Mouse (Mus musculus) T-helper 17 cell (primary cell): ENCODE data around the gene B4galt3.

Experiments used
- in situ Hi-C, 2 experiments: fragments of 300-600 bp; cut with MboI, MseI; formaldehyde crosslinking; loops; 1 replicate in 1 of 2; 2 replicates in 1 of 2; pipeline ENCODE4 v1.15.1; 2025; ENCODE audit warnings: high pct_unique_total_duplicates in 2 of 2

The B4galt3 gene

DNA sequence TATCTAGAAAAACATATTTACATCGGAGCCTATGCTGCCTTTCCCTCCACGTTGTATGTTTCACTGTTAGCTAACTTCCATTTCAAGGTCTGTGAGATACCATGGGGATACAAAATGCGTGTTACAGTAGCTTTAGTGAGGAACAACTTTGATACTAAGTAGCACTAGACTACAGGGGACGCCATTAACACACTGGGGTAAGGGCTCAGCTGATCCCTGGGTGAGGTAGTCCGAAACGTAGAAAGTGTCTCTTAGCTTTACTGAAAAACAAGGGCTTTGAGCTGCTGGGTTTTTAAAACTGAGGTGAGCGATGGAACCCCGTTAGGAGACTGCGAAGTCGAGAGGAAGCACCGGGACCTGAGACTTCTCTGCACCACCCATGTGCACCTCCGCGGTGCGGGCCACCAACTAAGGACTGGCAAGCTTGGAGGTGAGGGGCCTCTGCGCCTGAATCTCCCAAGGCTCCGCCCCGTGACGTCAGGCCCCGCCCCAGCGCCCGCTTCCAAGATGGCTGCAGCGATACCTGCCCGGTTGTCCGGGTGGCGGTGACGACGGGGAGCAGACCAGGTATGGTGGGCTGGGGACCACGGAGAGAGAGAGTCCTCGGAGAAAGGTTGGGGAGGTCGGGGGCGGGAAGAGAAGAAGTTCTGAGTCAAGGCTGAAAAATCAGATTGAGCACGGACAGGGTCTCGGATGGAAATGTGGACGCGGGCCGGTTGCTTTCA is at the start of gene B4galt3:
TSS of gene B4galt3 (plus strand) at position 481 of the 725 bp plus-strand sequence.
- in situ Hi-C loops, result loop anchor here in 1 of 2 experiments (25.0 kb wide), 1 partner anchor 383 kb away; the partner anchor contains the start of genes Dusp12 and Gm26620

DNA sequence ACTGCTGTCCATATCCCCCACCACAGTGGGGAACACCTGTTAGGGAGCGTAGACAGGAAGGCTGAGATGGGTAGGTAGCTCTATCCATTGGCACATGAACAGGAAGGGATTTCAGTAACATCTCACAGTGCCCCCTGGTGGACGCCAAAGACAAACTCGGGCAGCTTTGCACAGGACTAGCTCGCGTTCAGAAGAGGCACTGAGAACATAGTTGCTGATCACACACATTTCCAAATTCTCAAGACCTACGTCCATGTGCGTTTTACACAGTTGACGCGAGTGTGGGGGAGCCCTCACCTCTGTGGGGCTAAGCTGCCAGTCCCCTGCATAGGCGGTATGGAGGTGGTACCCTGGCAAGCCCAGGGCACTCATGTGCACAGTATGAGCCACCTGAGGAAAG is 49.3 kb upstream of the B4galt3 start:
- in situ Hi-C loops, result loop anchor here in 1 of 2 experiments (5.0 kb wide), 1 partner anchor 104 kb away; no protein-coding TSS in a partner anchor

DNA sequence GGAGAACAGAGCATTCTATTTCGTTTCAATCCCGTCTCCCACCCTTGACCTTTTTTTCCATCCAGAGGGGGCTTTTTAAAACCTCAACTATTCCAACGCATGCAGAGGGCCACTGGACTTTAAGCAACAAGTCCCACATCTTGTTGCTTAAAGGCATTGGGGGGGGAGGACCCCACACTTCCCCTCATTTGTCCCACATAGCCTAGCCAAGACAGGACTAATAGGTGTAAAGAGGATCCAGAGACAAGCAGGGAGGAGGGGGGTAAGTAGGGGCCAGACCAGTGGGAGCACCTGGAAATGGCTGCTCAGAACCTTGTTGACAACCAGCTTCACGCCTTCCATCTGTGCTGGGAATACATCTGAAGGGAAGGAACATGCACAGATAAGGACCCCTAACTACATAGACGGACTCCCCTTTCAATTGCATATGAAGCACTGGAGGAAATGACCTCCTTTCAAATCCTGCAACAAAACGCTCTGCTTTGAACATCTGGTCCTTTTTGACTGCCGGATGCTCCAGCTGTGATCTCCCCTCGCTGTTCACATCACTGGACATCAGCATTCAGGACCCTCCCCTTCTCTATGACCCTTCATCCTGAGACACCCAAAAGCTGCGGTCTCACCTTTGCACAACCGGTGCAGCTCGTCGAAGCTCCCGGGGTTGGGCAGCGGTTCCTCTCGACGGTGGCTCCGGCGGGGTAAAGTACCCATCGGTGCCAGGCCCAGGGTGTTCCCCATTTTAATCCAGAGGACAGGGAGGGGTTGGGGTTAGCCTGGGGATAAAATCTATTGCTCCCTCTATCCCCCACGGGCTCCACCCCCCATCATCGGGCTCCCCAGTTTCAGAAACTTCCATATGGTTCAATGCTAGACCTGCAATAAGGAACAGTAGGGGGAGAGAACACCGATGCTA is 48.6 kb upstream of the B4galt3 start:
- in situ Hi-C loops, result loop anchor here in 1 of 2 experiments (5.0 kb wide), 1 partner anchor 104 kb away; no protein-coding TSS in a partner anchor

DNA sequence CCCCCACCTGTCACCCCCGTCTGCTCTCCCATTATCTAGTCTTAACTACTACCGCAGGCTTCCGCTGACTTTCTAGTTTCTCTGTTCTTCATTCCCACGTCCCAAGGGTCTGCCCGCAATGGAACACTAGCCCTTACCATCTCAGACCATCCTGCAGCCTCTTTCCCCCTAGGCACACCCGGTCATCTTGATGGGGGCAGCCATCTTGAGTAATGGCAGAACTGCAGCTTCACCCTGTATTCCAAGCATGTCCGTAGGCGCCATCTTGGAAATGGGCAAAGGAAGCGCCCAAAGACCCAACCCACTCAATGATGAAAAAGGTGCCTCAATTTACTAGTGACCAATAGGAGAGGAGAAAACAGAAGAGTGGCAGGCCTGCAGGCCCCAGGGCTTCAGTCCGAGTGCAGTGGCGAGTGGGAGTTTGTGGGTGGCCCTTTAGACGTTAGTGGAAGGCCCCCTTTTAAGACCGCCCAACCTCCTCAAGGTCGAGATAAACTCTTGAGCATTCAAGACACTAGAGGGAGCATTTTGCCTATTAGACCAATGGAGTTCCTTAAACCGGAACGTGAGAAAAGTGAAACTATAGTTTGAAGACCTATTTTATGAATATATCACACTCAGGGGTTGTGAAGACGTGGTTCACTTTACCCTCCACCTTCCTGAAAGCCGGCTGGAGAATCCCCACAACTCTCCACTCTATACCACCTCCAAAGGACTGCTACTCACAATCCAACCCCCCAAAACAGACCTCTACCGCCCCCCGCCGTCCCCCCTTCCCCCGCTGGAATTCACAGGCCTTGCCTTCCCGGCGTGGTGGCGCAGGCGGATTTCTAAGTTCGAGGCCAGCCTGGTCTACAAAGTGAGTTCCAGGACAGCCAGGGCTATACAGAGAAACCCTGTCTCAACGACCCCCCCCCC is 47.6 kb upstream of the B4galt3 start, which contains the start of gene Tomm40l:
TSS of gene Tomm40l (minus strand) at position 277 of the 918 bp plus-strand sequence.
- in situ Hi-C loops, result loop anchor here in 1 of 2 experiments (5.0 kb wide), 1 partner anchor 105 kb away; no protein-coding TSS in a partner anchor

DNA sequence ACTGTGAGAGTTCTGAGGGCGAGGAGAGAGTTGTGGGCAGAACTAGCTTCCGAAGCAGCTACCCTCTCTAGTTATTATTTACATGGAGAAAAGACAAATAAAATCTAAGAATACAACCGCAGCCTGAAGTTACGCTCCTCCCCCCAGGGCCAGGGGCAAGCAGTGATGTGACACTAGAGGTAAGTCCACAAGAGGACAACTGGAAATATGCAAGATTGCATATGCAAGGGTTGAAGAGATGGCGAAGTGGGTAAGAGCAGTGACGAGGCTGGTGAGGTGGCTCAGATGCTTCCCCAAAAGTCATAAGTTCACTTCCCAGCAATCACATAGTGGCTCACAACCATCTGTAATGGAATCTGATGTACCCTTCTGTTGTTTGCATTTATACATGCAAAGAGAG is 47.0 kb upstream of the B4galt3 start:
- in situ Hi-C loops, result loop anchor here in 1 of 2 experiments (5.0 kb wide), 1 partner anchor 106 kb away; no protein-coding TSS in a partner anchor

DNA sequence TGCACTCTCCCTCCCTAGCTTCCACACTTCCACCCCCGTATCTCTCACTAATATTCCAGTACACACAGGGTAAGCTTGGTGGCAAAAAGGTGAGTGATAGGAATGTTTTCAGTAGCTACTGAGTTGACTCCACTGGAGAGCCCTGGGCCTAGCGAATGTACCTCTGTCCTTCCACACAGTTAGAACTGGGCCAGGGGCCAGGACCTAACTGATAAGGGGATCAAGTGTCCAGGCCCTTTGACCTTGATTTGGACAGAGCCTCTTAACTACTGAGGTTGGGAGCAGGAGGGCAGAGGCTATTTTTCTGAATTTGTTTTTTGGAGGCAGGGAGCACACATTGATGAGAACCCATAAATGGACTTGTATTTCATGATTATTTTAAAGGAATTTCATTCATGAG is 46.3 kb upstream of the B4galt3 start:
- in situ Hi-C loops, result loop anchor here in 1 of 2 experiments (5.0 kb wide), 1 partner anchor 106 kb away; no protein-coding TSS in a partner anchor

DNA sequence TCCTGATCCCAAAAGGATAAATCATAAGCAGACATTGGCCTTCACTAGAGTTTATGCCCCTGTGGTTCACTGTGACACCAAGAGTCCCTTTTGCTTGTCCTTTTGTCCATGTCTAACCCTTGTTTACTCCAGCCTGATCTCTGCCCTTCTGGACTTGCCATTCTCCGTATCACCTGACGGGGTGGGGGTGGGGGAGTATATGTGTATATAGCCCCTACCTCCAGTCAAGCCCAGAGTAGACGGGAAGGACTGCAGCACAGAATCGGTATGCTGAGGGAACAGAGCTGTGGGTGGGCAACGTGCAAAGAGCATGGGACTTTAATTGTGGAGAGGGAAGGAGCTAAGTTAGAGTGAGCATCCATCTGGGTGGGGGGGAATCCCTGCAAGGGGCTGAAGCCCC is 45.3 kb upstream of the B4galt3 start, which contains the start of gene Apoa2:
TSS of gene Apoa2 (plus strand) at position 198 of the 400 bp plus-strand sequence.
- in situ Hi-C loops, result loop anchor here in 1 of 2 experiments (5.0 kb wide), 1 partner anchor 108 kb away; no protein-coding TSS in a partner anchor

DNA sequence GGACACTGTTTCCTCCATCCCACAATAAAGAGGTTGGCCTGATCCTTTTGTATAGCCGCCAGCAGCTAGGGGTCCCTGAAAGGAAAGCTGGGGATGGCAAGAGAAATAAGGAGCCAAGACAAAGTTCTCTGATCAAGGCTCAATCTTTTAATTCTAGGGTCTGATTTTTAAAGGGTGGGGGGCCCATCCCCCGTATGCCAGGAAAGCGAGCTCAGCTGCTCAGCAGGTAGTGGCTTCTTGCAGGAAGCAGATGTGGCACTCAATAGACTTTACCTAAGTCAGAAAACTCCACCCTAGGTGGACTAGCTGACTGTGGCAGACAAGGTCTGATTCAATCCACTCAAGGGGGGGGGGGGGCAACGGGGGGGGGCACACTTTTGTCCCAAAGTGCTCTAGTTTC is 43.3 kb upstream of the B4galt3 start:
- in situ Hi-C loops, result no loop called here

DNA sequence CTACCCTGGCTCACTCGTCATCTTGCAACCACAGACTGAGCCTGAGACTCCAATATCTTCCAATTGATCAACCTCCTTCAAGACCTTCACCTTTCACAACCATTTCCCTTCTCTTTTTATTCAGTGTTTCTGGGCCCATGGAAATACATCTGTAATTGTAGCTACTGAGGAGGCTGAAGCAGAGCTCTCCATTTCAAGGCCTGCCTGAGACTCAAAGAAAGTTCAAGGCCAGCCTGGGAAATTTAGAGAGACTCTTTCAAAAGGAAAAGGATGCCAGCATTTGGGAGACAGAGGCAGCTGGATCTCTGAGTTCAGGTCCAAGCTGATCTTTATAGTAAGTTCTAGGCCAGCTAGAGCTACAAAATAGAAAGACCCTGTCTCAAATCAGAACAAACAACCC is 42.2 kb upstream of the B4galt3 start:
- in situ Hi-C loops, result no loop called here

DNA sequence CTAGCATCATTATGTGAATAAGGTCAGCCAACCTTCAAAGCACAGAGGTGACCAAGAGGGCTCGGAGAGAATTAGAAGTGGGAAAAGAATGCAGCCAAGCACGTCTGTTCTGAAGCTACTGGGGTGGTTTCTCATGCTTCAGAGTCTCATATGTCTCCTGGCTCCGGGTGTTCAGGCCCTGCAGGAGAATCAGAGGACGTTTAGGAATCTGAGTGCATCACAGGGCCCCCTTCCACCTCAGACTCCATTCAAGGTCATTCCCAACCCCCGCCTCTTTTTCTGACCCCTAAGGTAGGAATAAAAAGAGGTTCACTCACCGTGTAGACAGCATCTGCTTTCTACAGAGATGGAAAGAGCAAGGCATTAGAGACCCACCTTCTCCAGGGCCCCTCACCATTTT is 40.4 kb upstream of the B4galt3 start:
- in situ Hi-C loops, result no loop called here

DNA sequence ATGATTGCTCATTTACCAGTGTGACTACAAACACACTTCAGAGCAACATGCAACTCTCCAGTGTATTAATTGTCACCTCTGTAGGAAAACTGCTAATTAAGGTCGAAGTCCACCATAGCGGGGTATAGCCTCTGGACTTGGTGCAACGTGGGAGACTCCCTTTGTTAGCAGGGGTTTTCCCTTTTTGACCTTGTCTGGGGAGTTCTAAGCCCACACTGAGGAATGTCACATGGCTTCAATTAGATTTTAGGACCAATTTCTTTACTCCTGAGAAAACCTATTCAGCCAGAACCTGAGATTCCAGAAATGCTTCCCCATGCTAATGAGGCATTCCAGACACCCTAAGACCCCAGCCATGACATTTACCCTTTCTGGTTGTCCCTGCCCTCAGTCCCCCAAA is 39.9 kb upstream of the B4galt3 start:
- in situ Hi-C loops, result no loop called here

DNA sequence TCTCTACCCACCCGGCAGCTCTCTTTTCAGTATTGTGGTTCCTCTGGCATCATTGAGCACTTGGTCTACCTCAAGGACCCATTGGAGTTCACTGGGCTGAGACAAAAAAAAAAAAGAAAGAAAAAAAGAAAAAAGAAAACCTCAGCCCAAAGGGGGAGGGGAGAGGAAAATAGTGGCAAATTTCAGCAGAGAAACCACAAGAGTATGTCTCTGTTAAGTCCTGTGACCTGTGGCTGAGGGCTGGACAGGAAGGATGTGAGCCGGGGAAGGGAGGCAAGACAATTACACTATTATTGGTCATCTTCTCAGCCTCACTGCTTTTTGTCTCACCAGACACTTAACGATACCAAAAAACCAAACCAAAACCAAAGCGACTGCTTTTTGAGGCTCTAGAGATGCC is 38.3 kb upstream of the B4galt3 start:
- in situ Hi-C loops, result no loop called here

DNA sequence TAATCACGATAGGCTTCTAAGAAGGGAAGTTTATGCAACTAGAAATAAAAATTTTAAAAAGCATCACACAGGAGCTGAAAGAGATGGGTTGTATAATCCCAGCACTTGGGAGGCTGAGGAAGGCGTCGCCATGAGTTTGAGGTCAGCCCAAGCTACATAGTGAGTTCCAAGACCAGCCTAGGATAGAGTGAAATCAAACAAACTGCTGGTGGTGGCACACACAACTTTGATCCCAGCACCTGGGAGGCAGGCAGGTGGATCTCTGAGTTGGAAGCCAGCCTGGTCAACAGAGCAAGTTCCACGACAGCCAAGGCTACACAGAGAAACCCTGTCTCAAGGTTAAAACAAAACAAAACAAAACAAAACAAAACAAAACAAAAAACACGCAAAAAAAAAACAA is 37.8 kb upstream of the B4galt3 start:
- in situ Hi-C loops, result no loop called here

DNA sequence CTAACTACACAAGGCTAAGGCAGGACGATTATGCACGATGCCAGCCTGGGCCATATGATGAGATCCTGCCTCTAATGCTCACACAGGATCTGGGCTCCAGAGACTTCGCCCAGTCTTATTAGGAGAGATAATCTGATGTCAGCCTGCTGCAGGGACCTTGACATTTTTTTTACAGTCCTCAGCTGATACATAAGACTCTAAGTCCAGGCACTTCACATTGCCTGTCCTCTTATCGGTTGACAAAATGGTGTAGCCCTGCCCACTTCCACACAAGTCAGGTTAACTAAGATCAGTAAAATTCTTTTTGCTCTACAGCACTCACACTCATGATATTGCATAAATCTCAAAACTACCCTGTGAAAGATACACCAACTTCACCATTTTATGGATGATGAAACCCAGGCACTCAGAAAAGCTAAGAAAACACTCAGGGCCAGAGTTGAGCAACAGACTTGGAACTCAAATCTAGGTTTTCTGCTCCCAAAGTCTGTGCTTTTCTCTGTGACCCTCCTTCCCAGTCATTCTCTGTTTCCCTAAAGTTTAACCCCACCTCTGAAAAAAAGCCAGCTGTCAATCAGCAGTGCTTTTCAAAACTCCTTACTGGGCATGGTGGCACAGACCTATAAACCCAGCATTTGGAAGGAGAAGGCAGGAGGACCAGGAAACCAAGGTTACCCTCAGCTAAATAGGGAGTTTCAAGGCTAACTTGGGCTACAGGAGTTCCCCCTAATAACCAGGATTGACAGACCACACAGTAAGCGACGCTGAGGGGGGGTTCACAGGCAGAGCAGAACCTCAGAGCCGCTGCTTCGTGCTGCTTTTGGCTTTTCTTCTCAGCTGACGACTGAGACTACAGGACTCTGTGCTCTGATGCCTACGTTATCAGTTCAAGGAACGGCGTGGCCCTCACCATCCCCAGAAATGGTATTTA is 37.1 kb upstream of the B4galt3 start:
- in situ Hi-C loops, result no loop called here

DNA sequence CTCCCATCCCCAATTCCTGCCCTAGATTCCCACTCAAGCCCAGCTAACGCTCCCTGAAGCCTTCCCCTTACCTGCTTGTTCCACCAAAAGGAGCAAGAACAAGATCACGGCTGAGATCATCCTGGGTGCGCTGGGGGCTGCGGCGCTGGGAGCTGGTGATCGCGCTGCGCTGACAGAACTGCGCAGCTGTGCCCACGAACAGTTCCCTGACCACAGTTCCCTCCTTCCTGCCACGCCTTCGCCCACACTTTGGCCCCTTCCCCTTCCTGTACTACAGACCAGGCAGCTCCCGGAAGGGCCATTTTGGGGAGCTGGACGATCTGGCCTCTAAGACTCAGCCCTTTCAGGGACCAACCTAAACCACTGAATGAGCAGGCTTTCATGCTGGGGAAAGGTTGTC is 36.0 kb upstream of the B4galt3 start, which contains the start of gene Fcer1g:
TSS of gene Fcer1g (minus strand) at position 240 of the 400 bp plus-strand sequence.
- in situ Hi-C loops, result no loop called here

DNA sequence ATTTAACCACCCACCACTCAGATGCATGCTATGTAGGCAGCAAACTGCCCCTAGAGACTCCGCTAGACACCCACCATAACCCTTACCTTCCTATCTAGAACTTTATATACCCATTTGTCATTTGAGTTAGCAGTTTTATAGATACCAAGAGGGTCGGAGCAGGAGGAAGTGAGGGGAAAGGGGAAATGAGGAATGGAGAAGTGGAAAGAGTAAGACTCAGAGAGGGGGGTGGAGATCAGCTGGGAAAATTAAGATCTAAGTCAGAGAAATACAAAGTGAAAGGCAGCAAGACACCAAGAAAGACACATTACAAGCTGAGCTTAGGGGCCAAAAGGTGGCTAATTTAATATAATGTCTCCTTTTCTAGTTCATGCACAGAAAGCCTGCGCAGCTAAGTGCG is 35.6 kb upstream of the B4galt3 start:
- in situ Hi-C loops, result no loop called here

DNA sequence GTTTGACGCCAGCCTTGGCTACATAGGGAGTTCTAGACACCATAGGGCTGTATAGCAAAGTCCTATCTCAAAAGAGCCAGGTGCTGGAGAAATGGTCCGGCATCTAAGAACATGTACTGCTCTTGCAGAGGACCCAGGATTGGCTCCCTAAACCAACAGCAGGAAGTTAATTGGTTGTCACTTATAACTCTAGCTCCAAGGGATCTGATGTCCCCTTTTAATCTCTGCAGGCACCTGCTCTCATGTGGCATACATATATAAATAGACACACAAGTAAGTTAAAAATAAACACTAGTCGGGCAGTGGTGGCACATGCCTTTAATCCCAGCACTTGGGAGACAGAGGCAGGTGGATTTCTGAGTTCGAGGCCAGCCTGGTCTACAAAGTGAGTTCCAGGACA is 34.3 kb upstream of the B4galt3 start:
- in situ Hi-C loops, result no loop called here

DNA sequence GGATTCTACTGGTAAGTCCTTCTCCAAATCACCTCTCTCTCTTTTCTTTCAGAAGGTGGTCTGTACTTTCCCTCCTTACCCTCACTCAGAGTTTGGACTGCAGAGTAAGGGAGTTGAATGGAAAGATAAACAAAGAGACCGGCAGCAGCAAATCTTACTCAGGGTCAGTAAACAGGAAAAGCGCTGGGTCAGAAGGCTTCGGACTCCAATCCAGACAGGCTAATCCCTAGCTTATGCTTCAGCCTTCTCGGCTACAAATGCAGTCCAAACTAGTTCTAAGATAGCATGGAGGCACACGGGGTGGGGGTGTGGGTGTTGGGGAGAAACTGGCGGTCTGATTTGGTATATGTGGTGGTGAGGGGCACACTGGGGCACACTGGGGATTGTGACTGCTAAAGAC is 32.7 kb upstream of the B4galt3 start:
- in situ Hi-C loops, result no loop called here

DNA sequence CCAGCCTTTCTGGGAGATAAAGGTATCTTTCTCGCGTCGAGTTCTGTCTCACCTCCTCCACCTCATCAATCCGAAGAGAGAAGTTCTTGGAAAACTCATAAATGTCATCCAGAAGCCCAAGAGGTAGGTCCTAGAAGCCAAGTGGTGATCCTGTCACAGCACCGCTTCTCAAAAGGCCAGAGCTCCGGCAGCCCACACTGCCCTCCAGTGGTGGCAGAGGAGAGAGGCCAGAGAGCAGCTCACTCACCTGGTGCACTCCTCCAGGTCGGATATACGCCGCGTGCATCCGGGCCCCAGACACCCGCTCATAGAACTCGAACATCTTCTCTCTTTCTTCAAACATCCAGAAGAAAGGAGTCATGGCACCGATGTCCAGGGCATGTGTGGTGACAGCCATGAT is 31.7 kb upstream of the B4galt3 start:
- in situ Hi-C loops, result no loop called here
